In genomic region chr16:93715826-93716225, GRCm38 (mm10) we compare ENCODE assay signal across 19 mouse cellular contexts. TPM values are rescaled to one million over a fixed set of nuclear protein-coding genes. Genes with fewer than 3 reads are reported as not detected.
DNase-seq lines count a peak whose midpoint lies in the region; ATAC-seq and TF ChIP-seq lines count a peak whose summit lies in the region.
"Had no signal": no experiment of that assay in that cellular context is flagged by ENCODE, and none has a peak within 500 bp of the region (broad histone marks: within the 10 kb centered on the region; RNA-seq: fewer than 3 reads in every experiment).

No protein-coding gene starts in this region.

- H3K27ac ChIP-seq in cerebellum, adult 2 months (ENCODE audit: insufficient read depth, low read length) = 0 out of 2 replicates have a peak overlapping the region, but pooled peaks have one; percentile 23
- no peak overlapping the region for H3K27ac ChIP-seq in midbrain, embryonic 11.5 days (ENCODE audit: low read depth, low read length)
- no peak overlapping the region for H3K27ac ChIP-seq in midbrain, embryonic 13.5 days
- H3K27ac ChIP-seq: forebrain, embryonic 15.5 days; heart, embryonic 15.5 days; hindbrain, postnatal 0 days; limb, embryonic 12.5 days had no signal

- no peaks in the 10 kb centered on the region for H3K27me3 ChIP-seq in cerebellum, adult 2 months (ENCODE audit: control insufficient read depth, insufficient read depth, low read length)
- H3K27me3 ChIP-seq in midbrain, embryonic 11.5 days (ENCODE audit: control insufficient read depth, insufficient read depth, low read length) = peaks cover 8% of the 10 kb centered on the region
- 0 out of 2 replicates have a peak, but pooled peaks cover 3% of the 10 kb centered on the region for H3K27me3 ChIP-seq in midbrain, embryonic 13.5 days
- H3K27me3 ChIP-seq: forebrain, embryonic 15.5 days; heart, embryonic 15.5 days had no signal

- H3K4me1 ChIP-seq in cerebellum, adult 2 months (ENCODE audit: control insufficient read depth, insufficient read depth, low read length) = peaks cover 32% of the 10 kb centered on the region
- H3K4me1 ChIP-seq in midbrain, embryonic 11.5 days (ENCODE audit: control insufficient read depth, insufficient read depth, low read length) = peaks cover 11% of the 10 kb centered on the region
- peaks cover 29% of the 10 kb centered on the region for H3K4me1 ChIP-seq in midbrain, embryonic 13.5 days (replicated peaks)

- no peak overlapping the region for H3K9ac ChIP-seq in midbrain, embryonic 11.5 days (ENCODE audit: low read length)
- no peak overlapping the region for H3K9ac ChIP-seq in midbrain, embryonic 13.5 days (replicated peaks)
- H3K9ac ChIP-seq: forebrain, embryonic 15.5 days; heart, embryonic 15.5 days; limb, embryonic 12.5 days had no signal

- H3K36me3 ChIP-seq in midbrain, embryonic 11.5 days (ENCODE audit: control insufficient read depth, insufficient read depth, low read length) = no peaks in the 10 kb centered on the region
- peaks cover 16% of the 10 kb centered on the region for H3K36me3 ChIP-seq in midbrain, embryonic 13.5 days
- H3K36me3 ChIP-seq: heart, embryonic 15.5 days; limb, embryonic 12.5 days had no signal

- peak in 1 of 2 experiments; percentile 14 for DNase-seq in cerebellum, adult 2 months
- no peak for DNase-seq in cerebellum, postnatal 10 days
- DNase-seq in midbrain, embryonic 11.5 days (ENCODE audit: low spot score, missing footprints) = peak; percentile 4
- DNase-seq in lung, postnatal 36 days = peak; percentile 56
- no peak for DNase-seq in thymus, postnatal 10 days (ENCODE audit: low spot score in 2 of 2)
- no peak for DNase-seq in frontal cortex, adult 2 months (ENCODE audit: extremely low spot score in 1 of 2, low spot score in 1 of 2)
- DNase-seq: adrenal gland, adult 8-10 months; heart, adult 18-20 months; kidney, adult 2 months; kidney, postnatal 25 days; layer of hippocampus, adult 9-11 months; retina, postnatal 1 day; thymus, postnatal 25 days had no signal

- 79% methylated on average over 6 of the region's 6 CpGs for WGBS in cerebellum, adult 2 months
- 84% methylated on average over 6 of the region's 6 CpGs for whole genome bisulfite sequencing in midbrain, embryonic 11.5 days
- WGBS in midbrain, embryonic 13.5 days = 81% methylated on average over 6 of the region's 6 CpGs

- no peaks in the 10 kb centered on the region for H3K9me3 ChIP-seq in midbrain, embryonic 11.5 days (ENCODE audit: control insufficient read depth, low read length)
- no peaks in the 10 kb centered on the region for H3K9me3 ChIP-seq in midbrain, embryonic 13.5 days
- H3K9me3 ChIP-seq: forebrain, embryonic 15.5 days; heart, embryonic 15.5 days; limb, embryonic 12.5 days had no signal

- no peak overlapping the region for H3K4me2 ChIP-seq in midbrain, embryonic 11.5 days
- H3K4me2 ChIP-seq in midbrain, embryonic 13.5 days (replicated peaks) = no peak overlapping the region
- H3K4me2 ChIP-seq: forebrain, embryonic 15.5 days; heart, embryonic 15.5 days; limb, embryonic 12.5 days had no signal

- TF ChIP-seq CTCF in cerebellum, adult 2 months (IDR thresholded peaks at IDR 0.05; ENCODE audit: borderline replicate concordance, insufficient read depth, low read depth, low read length) = no peak

- no peak for ATAC-seq in midbrain, embryonic 11.5 days (ENCODE audit: low FRiP score)
- ATAC-seq in midbrain, embryonic 13.5 days = no peak
- ATAC-seq: forebrain, embryonic 15.5 days; hindbrain, postnatal 0 days; midbrain, embryonic 16.5 days had no signal

- no peak overlapping the region for H3K4me3 ChIP-seq in cerebellum, adult 2 months (replicated peaks; ENCODE audit: insufficient read depth, low read depth, low read length)
- no peak overlapping the region for H3K4me3 ChIP-seq in midbrain, embryonic 11.5 days (ENCODE audit: low read depth, low read length)
- H3K4me3 ChIP-seq in midbrain, embryonic 13.5 days (replicated peaks) = no peak overlapping the region
- H3K4me3 ChIP-seq: forebrain, embryonic 15.5 days; heart, embryonic 15.5 days; limb, embryonic 12.5 days had no signal

- no peak for TF ChIP-seq POLR2A in cerebellum, adult 2 months (IDR thresholded peaks at IDR 0.05; ENCODE audit: borderline replicate concordance, insufficient read depth, low read length)

RNA-seq across cellular contexts. Expression of gene Dop1b, which starts 4.1 kb away (rescaled TPM):
- polyA plus RNA-seq in cerebellum, adult 2 months (2012; rRNA removed) = 102 and 103 TPM in 2 replicates
- 11.7 and 12.7 TPM in 2 replicates for polyA plus RNA-seq in midbrain, embryonic 11.5 days (2014; fragmentation: Nextera tagmentation; extraction: Ambion mirVana)
- 29.6 and 32.4 TPM in 2 replicates for polyA plus RNA-seq in midbrain, embryonic 13.5 days (2015; fragmentation: Nextera tagmentation; extraction: Ambion mirVana)
- polyA plus RNA-seq in frontal cortex, adult 2 months (2012; rRNA removed) = 62.8 and 70.8 TPM in 2 replicates

RNA-seq across cellular contexts. Expression of gene Cbr3, which starts 32.8 kb away (rescaled TPM):
- polyA plus RNA-seq in cerebellum, adult 2 months (2012; rRNA removed) = 5.3 and 6.2 TPM in 2 replicates
- polyA plus RNA-seq in midbrain, embryonic 11.5 days (2014; fragmentation: Nextera tagmentation; extraction: Ambion mirVana) = 0.72 and 1.1 TPM in 2 replicates
- polyA plus RNA-seq in midbrain, embryonic 13.5 days (2015; fragmentation: Nextera tagmentation; extraction: Ambion mirVana) = 0.27 and 0.80 TPM in 2 replicates
- polyA plus RNA-seq in frontal cortex, adult 2 months (2012; rRNA removed) = 17.9 and 19.1 TPM in 2 replicates

Comparison
In these comparisons a context has a peak if more than half of its experiments do, and no peak if none do; other contexts are left out.
1. DNase-seq: peak in midbrain, embryonic 11.5 days (single experiment) and lung, postnatal 36 days (single experiment); none in cerebellum, postnatal 10 days (0 of 2), thymus, postnatal 10 days (0 of 2) and frontal cortex, adult 2 months (0 of 2).